Mouse (Mus musculus) small intestine, adult 2 months (tissue): ENCODE measurements at regions not wholly inside any gene's neighbourhood (a gene's known extent, or its start where the extent isn't known, plus 50 kb on each side); places are given as distances from the start of the nearest gene placed in this dataset.

Experiments
- CTCF ChIP-seq: fragments of 200-500 bp; IDR thresholded peaks from 2 replicates; pipeline ENCODE4 v1.5.1; 2012; ENCODE audit warnings: low read depth, mild to moderate bottlenecking, control low read depth, inconsistent platforms, low read length, moderate library complexity, mixed read lengths; ENCODE audit not compliant: insufficient replicate concordance, insufficient read length; ENCODE audit errors: extremely low read depth
- POLR2A ChIP-seq: fragments of 200-500 bp; IDR thresholded peaks from 2 replicates; pipeline ENCODE4 v1.6.1; 2012; ENCODE audit warnings: low read depth, mild to moderate bottlenecking, control low read depth, inconsistent platforms, low read length, moderate library complexity

- TF ChIP-seq POLR2A (no peak), CTCF (no peak)
Measured at GRCm38 (mm10) chr9:94431540-94431939, 106.3 kb downstream of the 1190002N15Rik start.
